Mouse (Mus musculus) CH12.LX (cell line): ENCODE results near the gene Col6a2. TPM values are rescaled to one million over a fixed set of nuclear protein-coding genes. Genes with fewer than 3 reads are reported as not detected.

ENCODE experiments used
- DNase-seq: peaks from one replicate; pipeline ENCODE4 v3.0.0-alpha.2; 2013; ENCODE audit errors: extremely low read depth
- H3K27ac ChIP-seq: 2 replicates; pipeline ENCODE4 v1.5.1; 2012; ENCODE audit warnings: low read depth, mild to moderate bottlenecking, control low read depth, moderate library complexity; ENCODE audit not compliant: insufficient read depth
- H3K27me3 ChIP-seq: replicated peaks from 2 replicates; pipeline ENCODE3; 2012; ENCODE audit warnings: inconsistent platforms
- H3K36me3 ChIP-seq, 2 experiments: replicated peaks in 1 of 2; 2 replicates each; pipeline versions ENCODE3 to v1.6.1; 2012; ENCODE audit warnings: inconsistent platforms in 1 of 2, low read length in 1 of 2, mild to moderate bottlenecking in 1 of 2, mixed read lengths in 1 of 2, moderate library complexity in 1 of 2; ENCODE audit not compliant: control insufficient read depth in 1 of 2, insufficient read depth in 1 of 2
- H3K4me1 ChIP-seq, 2 experiments: 2 replicates each; pipeline ENCODE4 v1.6.1; 2012; ENCODE audit warnings: inconsistent platforms in 1 of 2, moderate library complexity in 1 of 2; ENCODE audit not compliant: insufficient read depth in 2 of 2, control insufficient read depth in 1 of 2
- H3K4me2 ChIP-seq: 2 replicates; pipeline ENCODE4 v1.6.1; 2012; ENCODE audit warnings: low read depth, mild to moderate bottlenecking, control low read depth; ENCODE audit not compliant: poor library complexity, insufficient read depth, severe bottlenecking
- H3K4me3 ChIP-seq, 3 experiments: fragments of 150-350 bp in 1 of 3; sonication (generic) in 1 of 3; replicated peaks in 1 of 3; 2 replicates each; pipeline versions ENCODE3 to v1.5.1; 2011 to 2012; ENCODE audit warnings: low read depth in 2 of 3, low read length in 2 of 3, mild to moderate bottlenecking in 2 of 3, moderate library complexity in 2 of 3, control low read depth in 1 of 3, improper control_type of control experiment in 1 of 3, inconsistent platforms in 1 of 3, mixed read lengths in 1 of 3; ENCODE audit not compliant: poor library complexity in 1 of 3
- H3K79me2 ChIP-seq: replicated peaks from 2 replicates; pipeline ENCODE4 v1.6.1; 2012; ENCODE audit warnings: mild to moderate bottlenecking, moderate library complexity; ENCODE audit not compliant: control insufficient read depth, poor library complexity, insufficient read depth, severe bottlenecking; ENCODE audit errors: extremely low read depth
- H3K9ac ChIP-seq: 2 replicates; pipeline ENCODE4 v1.6.1; 2012; ENCODE audit warnings: low read depth, mild to moderate bottlenecking, control low read depth, moderate library complexity; ENCODE audit not compliant: insufficient read depth
- H3K9me3 ChIP-seq: replicated peaks from 2 replicates; pipeline ENCODE3; 2012; ENCODE audit warnings: low read length, inconsistent platforms, mixed read lengths
- CHD1 ChIP-seq: IDR thresholded peaks from 2 replicates; pipeline ENCODE4 v1.6.1; 2012; ENCODE audit warnings: low read depth, low read length, improper control_type of control experiment, inconsistent platforms
- CHD2 ChIP-seq: IDR thresholded peaks from 2 replicates; pipeline ENCODE4 v1.6.1; 2011; ENCODE audit warnings: low read length, improper control_type of control experiment
- CTCF ChIP-seq, 2 experiments: IDR thresholded peaks in 1 of 2; conservative IDR thresholded peaks in 1 of 2; 2 replicates each; pipeline ENCODE4 v1.5.1; 2011 to 2012; ENCODE audit warnings: low read depth in 2 of 2, low read length in 2 of 2, improper control_type of control experiment in 1 of 2, inconsistent platforms in 1 of 2, mild to moderate bottlenecking in 1 of 2, moderate library complexity in 1 of 2
- E2F4 ChIP-seq: IDR thresholded peaks from 2 replicates; pipeline ENCODE4 v1.6.1; 2011; ENCODE audit warnings: low read depth, low read length, improper control_type of control experiment; ENCODE audit not compliant: insufficient replicate concordance
- EP300 ChIP-seq: IDR thresholded peaks from 2 replicates; pipeline ENCODE4 v1.6.1; 2011; ENCODE audit warnings: low read length, improper control_type of control experiment
- ETS1 ChIP-seq: conservative IDR thresholded peaks from 2 replicates; pipeline ENCODE4 v1.6.1; 2012; ENCODE audit warnings: low read depth, mild to moderate bottlenecking, inconsistent platforms, low read length, improper control_type of control experiment, moderate library complexity
- GABPA ChIP-seq: IDR thresholded peaks from 2 replicates; pipeline ENCODE4 v1.6.1; 2012; ENCODE audit warnings: low read depth, low read length, improper control_type of control experiment, inconsistent platforms; ENCODE audit not compliant: insufficient replicate concordance
- IRF4 ChIP-seq: IDR thresholded peaks from 2 replicates; pipeline ENCODE4 v1.6.1; 2014; ENCODE audit warnings: low read depth, mild to moderate bottlenecking, inconsistent platforms, low read length, improper control_type of control experiment
- MAZ ChIP-seq: IDR thresholded peaks from 2 replicates; pipeline ENCODE4 v1.6.1; 2012; ENCODE audit warnings: low read depth, mild to moderate bottlenecking, inconsistent platforms, low read length, improper control_type of control experiment, moderate library complexity
- MEF2A ChIP-seq: IDR thresholded peaks from 2 replicates; pipeline ENCODE4 v1.6.1; 2014; ENCODE audit warnings: low read depth, mild to moderate bottlenecking, inconsistent platforms, low read length, improper control_type of control experiment, borderline replicate concordance
- MYC ChIP-seq: IDR thresholded peaks from 2 replicates; pipeline ENCODE4 v1.6.1; 2011; ENCODE audit warnings: low read depth, mild to moderate bottlenecking, improper control_type of control experiment, low read length
- PAX5 ChIP-seq: IDR thresholded peaks from 2 replicates; pipeline ENCODE4 v1.6.1; 2012; ENCODE audit warnings: low read length, inconsistent platforms, mixed read lengths
- SIN3A ChIP-seq: IDR thresholded peaks from 2 replicates; pipeline ENCODE4 v1.6.1; 2012; ENCODE audit warnings: low read length, improper control_type of control experiment, inconsistent platforms
- SMC3 ChIP-seq: IDR thresholded peaks from 2 replicates; pipeline ENCODE4 v1.6.1; 2011; ENCODE audit warnings: low read depth, low read length, improper control_type of control experiment
- UBTF ChIP-seq: IDR thresholded peaks from 2 replicates; pipeline ENCODE4 v1.6.1; 2012; ENCODE audit warnings: low read depth, mild to moderate bottlenecking, inconsistent platforms, low read length, improper control_type of control experiment, moderate library complexity
- USF1 ChIP-seq: IDR thresholded peaks from 2 replicates; pipeline ENCODE4 v1.6.1; 2014; ENCODE audit warnings: low read depth, mild to moderate bottlenecking, inconsistent platforms, low read length, improper control_type of control experiment
- USF2 ChIP-seq: conservative IDR thresholded peaks from 2 replicates; pipeline ENCODE4 v1.6.1; 2011; ENCODE audit warnings: low read depth, low read length, improper control_type of control experiment
- dilution Hi-C: fragments of 300-500 bp; cut with MboI; formaldehyde crosslinking; loops from 2 replicates; pipeline ENCODE4 v1.14.3; 2020; ENCODE audit warnings: low sequenced_read_pairs; ENCODE audit not compliant: extremely low pct_unique_long_range_greater_than_20kb, extremely low pct_ligation_motif_present
- in situ Hi-C: fragments of 300-500 bp; cut with MboI; formaldehyde crosslinking; loops from 3 replicates; pipeline ENCODE4 v1.14.3; 2019; ENCODE audit warnings: low sequenced_read_pairs, low pct_ligation_motif_present, low pct_unique_long_range_greater_than_20kb, mixed read lengths
- polyA plus RNA-seq: library from polyadenylated mRNA; unstranded; fragments of >175 nt; gene quantifications from 2 replicates; pipeline ENCODE4 v1.2.1, GENCODE M21; 2012; ENCODE audit warnings: low read depth; ENCODE audit not compliant: insufficient read length
- total RNA-seq, 2 experiments: library from RNA; depleted of rRNA; stranded (reverse); fragments of 300-350 nt in 1 of 2; fragments of >200 nt in 1 of 2; gene quantifications; 2 replicates each; pipeline ENCODE4 v1.2.3; 2012 to 2014

Col6a2 gene
- total and polyA plus RNA-seq, 3 experiments, result not detected

GRCm38 (mm10) chr10:76554061-76554460 lies 69.4 kb downstream of the Col6a2 start:
- no peaks in the 10 kb centered on the region for H3K4me1 ChIP-seq
- in situ Hi-C loops (no loop called here), dilution Hi-C loops (no loop called here)
- no peak for DNase-seq
- TF ChIP-seq CHD1, result no peak
- TF ChIP-seq IRF4, result no peak
- TF ChIP-seq E2F4, result no peak
- no peak for TF ChIP-seq GABPA
- H3K27me3 ChIP-seq, result no peaks in the 10 kb centered on the region
- H3K4me2 ChIP-seq, result no peak overlapping the region
- H3K27ac ChIP-seq, result no peak overlapping the region
- H3K79me2 ChIP-seq, result no peaks in the 10 kb centered on the region
- no peak overlapping the region for H3K4me3 ChIP-seq
- peaks cover 53 to 70% of the 10 kb centered on the region in 2 experiments for H3K36me3 ChIP-seq
- no peak overlapping the region for H3K9ac ChIP-seq
- H3K9me3 ChIP-seq, result no peaks in the 10 kb centered on the region

GRCm38 (mm10) chr10:76551556-76551955 lies 71.9 kb downstream of the Col6a2 start:
- Histone ChIP-seq H3K4me1 (no peaks in the 10 kb centered on the region), H3K27me3 (no peaks in the 10 kb centered on the region), H3K4me2 (no peak overlapping the region), H3K9me3 (no peaks in the 10 kb centered on the region), H3K9ac (no peak overlapping the region), H3K79me2 (no peaks in the 10 kb centered on the region), H3K4me3 (no peak overlapping the region), H3K27ac (no peak overlapping the region), H3K36me3 (peaks cover 75 to 91% of the 10 kb centered on the region in 2 experiments)
- DNase-seq, result no peak
- TF ChIP-seq MAZ (no peak), USF2 (no peak), E2F4 (no peak), ETS1 (no peak), UBTF (no peak), PAX5 (no peak), USF1 (no peak), EP300 (no peak), SIN3A (no peak), CHD2 (no peak), MYC (no peak), MEF2A (no peak)
- dilution Hi-C loops, result no loop called here
- in situ Hi-C loops, result no loop called here

DNA sequence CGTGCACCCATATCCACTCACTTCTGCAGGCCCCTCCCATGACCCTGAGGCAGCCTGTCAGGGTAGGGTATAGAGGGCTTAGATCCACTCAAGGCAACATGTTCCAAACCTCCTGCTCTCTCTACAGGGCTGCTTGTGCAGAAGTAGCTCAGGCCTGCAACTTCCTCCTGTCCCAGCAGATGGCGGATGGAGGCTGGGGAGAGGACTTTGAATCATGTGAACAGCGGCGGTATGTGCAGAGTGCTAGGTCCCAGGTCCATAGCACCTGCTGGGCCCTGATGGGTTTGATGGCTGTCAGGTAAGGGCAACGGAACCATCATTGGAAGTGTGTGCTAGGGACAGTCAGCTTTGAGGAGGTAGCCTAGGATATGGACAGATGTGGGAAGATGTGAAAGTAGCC lies 73.0 kb downstream of the Col6a2 start:
- H3K27me3 ChIP-seq, result no peaks in the 10 kb centered on the region
- H3K79me2 ChIP-seq, result no peaks in the 10 kb centered on the region
- TF ChIP-seq USF1 (no peak), MAZ (no peak), PAX5 (no peak), SMC3 (peak; percentile 18; the same call in 1 of the 2 replicates), CTCF (conservative IDR thresholded peaks at IDR 0.05 in 1 of 2, IDR thresholded peaks at IDR 0.05 in 1 of 2; ENCODE audit: low read depth in 2 of 2, low read length in 2 of 2) (0 out of 4 replicates have a peak, but pooled peaks of 1 of the 2 experiments have one; percentile 16)
- dilution Hi-C loops, result no loop called here
- H3K9ac ChIP-seq, result no peak overlapping the region
- DNase-seq, result no peak
- in situ Hi-C loops, result no loop called here
- H3K4me2 ChIP-seq, result no peak overlapping the region
- H3K4me1 ChIP-seq, result no peaks in the 10 kb centered on the region
- no peak overlapping the region for H3K27ac ChIP-seq
- H3K36me3 ChIP-seq, result peaks cover 84 to 97% of the 10 kb centered on the region in 2 experiments
- H3K9me3 ChIP-seq, result no peaks in the 10 kb centered on the region
- H3K4me3 ChIP-seq, result no peak overlapping the region
